ENCODE assay signal across 10 mouse cellular contexts in the genomic region with DNA sequence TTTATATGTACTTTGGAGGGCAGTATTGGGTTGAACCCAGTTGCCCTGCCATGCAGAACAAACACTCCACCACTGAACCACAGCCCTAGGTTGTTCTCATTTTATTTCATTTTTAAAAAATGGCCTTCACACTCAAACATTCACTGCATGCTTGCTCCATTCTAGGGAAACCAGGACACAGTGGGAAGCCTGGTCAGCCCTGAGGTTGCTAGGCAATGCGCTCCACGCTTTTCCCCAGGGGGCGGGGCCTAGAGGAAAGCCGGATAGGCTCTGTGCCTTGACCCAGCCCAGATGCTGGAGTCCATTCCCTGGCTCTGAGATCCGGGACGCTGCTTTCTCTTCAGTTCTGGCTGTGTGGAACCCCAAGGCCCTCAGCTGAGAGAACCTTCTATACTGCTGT. TPM values are rescaled to one million over a fixed set of nuclear protein-coding genes. Genes with fewer than 3 reads are reported as not detected.
DNase-seq lines count a peak whose midpoint lies in the region; ATAC-seq and TF ChIP-seq lines count a peak whose summit lies in the region.
"Had no signal": no experiment of that assay in that cellular context is flagged by ENCODE, and none has a peak within 500 bp of the region (broad histone marks: within the 10 kb centered on the region; RNA-seq: fewer than 3 reads in every experiment).

No protein-coding gene starts in this region.

- no peaks in the 10 kb centered on the region for H3K9me3 ChIP-seq in kidney, postnatal 0 days (replicated peaks; ENCODE audit: low read length)
- H3K9me3 ChIP-seq in limb, embryonic 11.5 days (ENCODE audit: control insufficient read depth, low read length) = no peaks in the 10 kb centered on the region
- no peaks in the 10 kb centered on the region for H3K9me3 ChIP-seq in neural tube, embryonic 12.5 days

- no peaks in the 10 kb centered on the region for H3K27me3 ChIP-seq in kidney, postnatal 0 days (ENCODE audit: insufficient read depth, low read length)
- no peaks in the 10 kb centered on the region for H3K27me3 ChIP-seq in kidney, adult 2 months (replicated peaks; ENCODE audit: control insufficient read depth, insufficient read depth, low read length)
- no peaks in the 10 kb centered on the region for H3K27me3 ChIP-seq in limb, embryonic 11.5 days (ENCODE audit: control insufficient read depth, insufficient read depth, low read length)
- no peaks in the 10 kb centered on the region for H3K27me3 ChIP-seq in neural tube, embryonic 12.5 days (replicated peaks)

- intact Hi-C loops in gastrocnemius, adult 2 months (cut with DNase I) = no loop called here

- ATAC-seq in kidney, postnatal 0 days (replicated peaks; ENCODE audit: low FRiP score, low read depth) = 0 out of 2 replicates have a peak, but pooled peaks have one; percentile 29
- ATAC-seq in limb, embryonic 11.5 days (ENCODE audit: insufficient number of reproducible peaks, low FRiP score, low TSS enrichment, low read depth) = 0 out of 2 replicates have a peak, but pooled peaks have one; percentile 60
- peak; percentile 68; the same call in 1 of the 2 replicates for ATAC-seq in neural tube, embryonic 12.5 days (ENCODE audit: low FRiP score, low read depth)

- H3K4me2 ChIP-seq in kidney, postnatal 0 days (ENCODE audit: low read length) = no peak overlapping the region
- no peak overlapping the region for H3K4me2 ChIP-seq in limb, embryonic 11.5 days (ENCODE audit: low read depth, severe bottlenecking)
- no peak overlapping the region for H3K4me2 ChIP-seq in neural tube, embryonic 12.5 days (replicated peaks)

- H3K27ac ChIP-seq in kidney, postnatal 0 days = no peak overlapping the region
- H3K27ac ChIP-seq in kidney, adult 2 months (ENCODE audit: insufficient read depth, low read depth, low read length) = no peak overlapping the region
- H3K27ac ChIP-seq in limb, embryonic 11.5 days (replicated peaks; ENCODE audit: low read depth, low read length) = no peak overlapping the region
- no peak overlapping the region for H3K27ac ChIP-seq in neural tube, embryonic 12.5 days
- H3K27ac ChIP-seq in gastrocnemius, adult 2 months = no peak overlapping the region

- no peak overlapping the region for H3K4me3 ChIP-seq in kidney, postnatal 0 days (replicated peaks; ENCODE audit: low read depth, low read length)
- no peak overlapping the region for H3K4me3 ChIP-seq in kidney, adult 2 months (ENCODE audit: insufficient read depth, low read depth, low read length)
- no peak overlapping the region for H3K4me3 ChIP-seq in limb, embryonic 11.5 days (ENCODE audit: low read depth, low read length)
- H3K4me3 ChIP-seq in neural tube, embryonic 12.5 days = no peak overlapping the region
- H3K4me3 ChIP-seq in gastrocnemius, adult 2 months = no peak overlapping the region

- no peak overlapping the region for H3K9ac ChIP-seq in kidney, postnatal 0 days (ENCODE audit: low read depth, low read length)
- H3K9ac ChIP-seq in limb, embryonic 11.5 days (ENCODE audit: low read length) = no peak overlapping the region
- H3K9ac ChIP-seq in neural tube, embryonic 12.5 days = no peak overlapping the region

- no peaks in the 10 kb centered on the region for H3K36me3 ChIP-seq in kidney, postnatal 0 days (ENCODE audit: insufficient read depth, low read length)
- no peaks in the 10 kb centered on the region for H3K36me3 ChIP-seq in kidney, adult 2 months (ENCODE audit: control insufficient read depth, insufficient read depth, low read length)
- H3K36me3 ChIP-seq in limb, embryonic 11.5 days (ENCODE audit: control insufficient read depth, insufficient read depth, low read length) = no peaks in the 10 kb centered on the region
- no peaks in the 10 kb centered on the region for H3K36me3 ChIP-seq in neural tube, embryonic 12.5 days

- DNase-seq in kidney, postnatal 0 days (ENCODE audit: low spot score) = peak; percentile 5
- DNase-seq in kidney, adult 2 months = no peak
- DNase-seq in embryo, embryonic 9.5 days (ENCODE audit: extremely low spot score) = peak; percentile 43
- peak; percentile 57 for DNase-seq in limb, embryonic 11.5 days (ENCODE audit: low spot score)
- DNase-seq in right cerebral cortex, postnatal 14 days = no peak
- no peak for DNase-seq in gastrocnemius, adult 2 months
- DNase-seq: layer of hippocampus, postnatal 36 days had no signal

- 9% methylated on average over 6 of the region's 6 CpGs for WGBS in kidney, postnatal 0 days
- WGBS in kidney, adult 2 months = 10% methylated on average over 6 of the region's 6 CpGs
- WGBS in limb, embryonic 11.5 days = 2% methylated on average over 6 of the region's 6 CpGs
- WGBS in neural tube, embryonic 12.5 days = 8% methylated on average over 6 of the region's 6 CpGs

- no peak for TF ChIP-seq POLR2A in kidney, adult 2 months (IDR thresholded peaks at IDR 0.05; ENCODE audit: low read depth, low read length)

- TF ChIP-seq CTCF in kidney, postnatal 0 days (IDR thresholded peaks at IDR 0.05; ENCODE audit: low read depth) = no peak
- no peak for TF ChIP-seq CTCF in kidney, adult 2 months (conservative IDR thresholded peaks at IDR 0.05; ENCODE audit: insufficient read depth, insufficient read length, low read depth, low read length)
- no peak for TF ChIP-seq CTCF in gastrocnemius, adult 2 months (IDR thresholded peaks at IDR 0.05)

- H3K4me1 ChIP-seq in kidney, postnatal 0 days (replicated peaks; ENCODE audit: insufficient read depth, low read length) = no peaks in the 10 kb centered on the region
- no peaks in the 10 kb centered on the region for H3K4me1 ChIP-seq in kidney, adult 2 months (ENCODE audit: control insufficient read depth, insufficient read depth, low read length)
- no peaks in the 10 kb centered on the region for H3K4me1 ChIP-seq in limb, embryonic 11.5 days (ENCODE audit: control insufficient read depth, insufficient read depth, low read length)
- no peaks in the 10 kb centered on the region for H3K4me1 ChIP-seq in neural tube, embryonic 12.5 days

RNA-seq across cellular contexts. Expression of a gene that starts 8.8 kb away (rescaled TPM):
- not detected in 2 replicates for polyA plus RNA-seq in kidney, postnatal 0 days (2015; fragmentation: Nextera tagmentation; extraction: Ambion mirVana)
- 0.06 and 0.15 TPM in 2 replicates for polyA plus RNA-seq in kidney, adult 2 months (2012; rRNA removed)
- polyA plus RNA-seq in limb, embryonic 11.5 days (2014; fragmentation: Nextera tagmentation; extraction: Ambion mirVana) = not detected in 2 replicates
- polyA plus RNA-seq in neural tube, embryonic 12.5 days (2016; fragmentation: Nextera tagmentation; extraction: Ambion mirVana) = not detected in 2 replicates
- total RNA-seq in gastrocnemius, adult 2 months (2021) = under 1 TPM; 0.28 to 0.38 TPM
- total RNA-seq: MEL had no signal

RNA-seq across cellular contexts. Expression of a gene that starts 25.4 kb away (rescaled TPM):
- polyA plus RNA-seq in kidney, postnatal 0 days (2015; fragmentation: Nextera tagmentation; extraction: Ambion mirVana) = 0.08 and 0.09 TPM in 2 replicates
- polyA plus RNA-seq in kidney, adult 2 months (2012; rRNA removed) = 0.09 TPM in 1 of 2 replicates, not detected in the other
- 0.07 TPM in 1 of 2 replicates, not detected in the other for polyA plus RNA-seq in limb, embryonic 11.5 days (2014; fragmentation: Nextera tagmentation; extraction: Ambion mirVana)
- 1.0 and 1.6 TPM in 2 replicates for polyA plus RNA-seq in neural tube, embryonic 12.5 days (2016; fragmentation: Nextera tagmentation; extraction: Ambion mirVana)
- not detected for total RNA-seq in gastrocnemius, adult 2 months (2021)
- total RNA-seq: MEL had no signal
- polyA plus RNA-seq: gonadal fat pad, adult 2 months had no signal

Comparison
In these comparisons a context has a peak if more than half of its experiments do, and no peak if none do; other contexts are left out.
1. DNase-seq: peak in kidney, postnatal 0 days (single experiment), embryo, embryonic 9.5 days (single experiment) and limb, embryonic 11.5 days (single experiment); none in kidney, adult 2 months (single experiment), right cerebral cortex, postnatal 14 days (single experiment) and gastrocnemius, adult 2 months (single experiment).
2. Peak in every context shown above with its lines, with median percentiles within 50 percentile points of each other: ATAC-seq.